Mouse (Mus musculus) Muller cell, postnatal 12 days (primary cell): ENCODE results near the gene Derl2.

ENCODE experiments used
- DNase-seq: peaks from one replicate; pipeline ENCODE4 v3.0.0-alpha.2; 2015; ENCODE audit errors: inconsistent ontology term

The Derl2 gene

GRCm38 (mm10) chr11:70982030-70982429 is 37.6 kb downstream of the Derl2 start:
- DNase-seq, result peak; percentile 18

- no peak for DNase-seq
Measured at GRCm38 (mm10) chr11:70980751-70981510, 38.7 kb downstream of the Derl2 start.

GRCm38 (mm10) chr11:70980232-70980631 is 39.4 kb downstream of the Derl2 start:
- no peak for DNase-seq

DNA sequence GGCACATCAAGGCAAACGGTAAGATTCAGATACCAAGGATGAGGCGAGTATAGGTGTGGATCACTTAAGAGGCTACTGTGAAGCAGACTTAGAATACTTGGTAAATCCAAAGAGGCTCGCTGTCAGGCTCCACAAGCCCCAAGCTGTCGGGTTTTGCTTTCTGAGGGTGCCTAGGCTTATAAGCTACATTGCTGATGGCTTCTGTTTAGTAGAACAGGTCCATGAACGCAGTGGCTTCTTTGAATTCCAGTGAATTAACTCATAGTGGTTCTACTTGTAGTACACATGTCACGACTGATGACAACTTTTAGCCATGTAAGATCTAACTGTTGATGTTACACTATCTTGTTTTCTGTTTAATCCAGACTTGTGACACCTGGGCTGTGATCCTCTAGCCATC is 42.3 kb downstream of the Derl2 start:
- no peak for DNase-seq

DNA sequence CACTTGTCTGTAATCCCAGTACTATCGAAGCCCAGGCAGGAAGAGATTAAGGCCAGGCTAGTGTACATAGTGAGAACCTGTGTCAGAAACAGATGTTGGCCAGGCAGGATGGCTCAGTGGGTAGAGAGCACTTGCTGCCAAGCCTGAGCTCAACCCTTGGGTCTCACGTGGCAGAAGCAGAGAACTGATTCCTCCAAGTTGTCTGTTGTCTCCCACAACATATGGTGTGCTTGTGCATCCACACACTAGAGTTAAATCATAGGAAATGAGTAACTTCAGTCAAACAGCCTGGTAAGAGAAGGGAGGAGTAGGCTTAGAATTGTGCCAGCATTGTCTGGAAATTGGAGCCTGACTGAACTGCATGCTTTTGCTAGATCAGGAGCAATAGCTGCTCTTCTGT is 44.4 kb downstream of the Derl2 start:
- no peak for DNase-seq

DNA sequence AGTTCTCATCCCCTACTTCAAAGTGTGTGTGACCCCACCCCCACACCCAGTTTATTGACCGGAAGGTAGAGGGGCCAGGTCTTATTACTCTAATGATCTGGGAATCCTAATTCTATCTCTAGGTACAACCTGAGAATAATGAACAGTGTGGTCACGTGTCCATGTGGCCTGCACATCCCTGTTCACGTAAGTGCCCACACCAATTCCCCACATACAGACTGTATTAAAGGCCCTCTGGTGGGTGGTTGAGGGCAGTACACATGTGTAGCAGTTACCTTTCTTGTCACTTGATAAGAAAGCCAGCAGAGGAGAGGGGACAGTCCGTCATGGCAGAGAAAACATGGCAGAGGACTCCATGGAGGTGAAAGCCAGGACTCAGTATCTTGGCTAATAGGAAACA is 45.7 kb downstream of the Derl2 start:
- peak; percentile 9 for DNase-seq

GRCm38 (mm10) chr11:70972586-70972985 is 47.1 kb downstream of the Derl2 start:
- DNase-seq, result no peak

DNA sequence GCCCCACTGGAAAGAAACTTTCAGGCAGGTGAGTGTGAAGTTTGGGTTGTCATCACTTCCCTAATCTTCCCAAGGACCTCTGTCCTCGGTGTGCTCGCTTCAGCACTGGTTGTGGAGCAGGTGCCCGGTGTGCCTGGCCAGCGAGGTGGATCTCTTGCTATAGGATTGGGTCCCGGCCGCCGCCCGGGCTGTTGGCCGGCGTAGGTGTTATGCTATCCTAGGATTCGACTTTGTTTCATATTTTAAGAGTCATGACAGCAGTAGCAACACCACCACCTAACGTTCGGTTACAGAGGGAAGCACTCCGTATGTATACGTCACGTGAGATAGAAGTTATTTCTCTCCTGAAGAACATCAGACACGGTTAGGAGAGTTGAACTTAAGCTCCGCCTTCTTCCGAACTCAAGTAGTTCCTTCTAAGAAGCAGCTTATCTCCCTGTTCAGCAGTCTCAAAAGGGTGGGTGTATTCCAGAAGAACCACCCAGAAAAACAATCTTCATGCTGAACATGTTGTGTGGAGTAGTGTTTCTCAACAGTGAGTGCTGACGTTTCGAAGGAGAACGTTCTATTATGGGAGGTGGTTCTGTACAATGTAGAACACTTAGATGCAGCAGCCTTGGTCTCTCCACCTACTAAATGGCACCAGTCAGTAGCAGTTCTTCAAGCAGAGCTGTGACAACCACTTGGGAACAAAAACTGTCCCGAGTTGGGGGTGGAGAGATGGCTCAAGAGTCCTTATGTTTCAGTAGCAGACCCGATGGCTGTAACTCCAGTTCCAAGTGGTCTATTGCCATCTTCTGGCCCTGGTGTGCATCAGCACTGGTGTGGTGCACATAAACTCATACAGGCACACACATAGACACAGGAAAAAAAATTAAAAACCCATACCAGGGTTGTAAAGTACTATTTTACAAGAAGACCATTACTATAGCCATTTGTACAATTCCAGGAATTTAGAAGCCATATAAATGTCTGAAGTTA is 48.8 kb downstream of the Derl2 start:
- DNase-seq, result no peak

DNA sequence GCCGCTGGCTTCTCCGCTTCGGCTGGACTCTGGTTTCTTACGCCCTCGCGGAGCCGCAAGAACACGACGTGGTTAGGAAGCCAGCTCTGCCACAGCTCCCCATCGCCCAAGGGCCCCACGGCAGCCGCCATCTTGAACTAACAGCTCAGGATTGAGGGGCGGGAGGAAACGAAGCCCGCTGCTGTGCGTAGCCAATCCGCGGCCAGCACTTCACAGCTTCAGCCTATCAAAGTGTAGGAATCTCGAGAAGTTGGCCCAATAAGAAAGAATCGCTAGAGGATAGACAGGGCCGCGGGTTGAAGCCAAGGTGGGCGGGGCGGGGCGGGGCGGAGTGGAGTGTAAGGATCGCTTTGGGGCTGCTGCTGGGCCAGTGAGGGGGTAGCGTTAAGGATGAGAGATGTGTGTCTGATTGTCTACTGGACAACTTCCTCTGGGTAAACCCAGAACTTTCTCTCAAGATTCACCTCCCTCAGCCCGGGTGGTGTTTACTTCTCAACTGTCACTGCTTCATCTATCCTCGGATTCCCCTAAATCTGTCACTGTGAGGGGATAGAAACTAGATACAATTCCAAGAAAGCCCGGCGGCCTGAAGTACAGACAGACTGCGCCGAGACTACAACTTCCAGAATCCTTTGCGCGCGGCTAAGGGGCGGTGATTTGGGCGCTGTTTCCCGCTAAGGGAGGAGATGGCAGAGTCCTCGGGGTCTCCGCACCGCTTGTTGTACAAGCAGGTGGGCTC is 49.7 kb downstream of the Derl2 start, which contains the start of the genes Nup88 and Rpain:
Gene Nup88, minus strand, starts transcription at position 153 of the 739 bp plus-strand sequence.
Gene Rpain, plus strand, starts transcription at position 393 of the 739 bp plus-strand sequence.
- peak; percentile 99 for DNase-seq

GRCm38 (mm10) chr11:70969271-70969794 is 50.3 kb downstream of the Derl2 start:
- no peak for DNase-seq

GRCm38 (mm10) chr11:70964222-70964907 is 55.3 kb downstream of the Derl2 start:
- DNase-seq, result no peak

DNA sequence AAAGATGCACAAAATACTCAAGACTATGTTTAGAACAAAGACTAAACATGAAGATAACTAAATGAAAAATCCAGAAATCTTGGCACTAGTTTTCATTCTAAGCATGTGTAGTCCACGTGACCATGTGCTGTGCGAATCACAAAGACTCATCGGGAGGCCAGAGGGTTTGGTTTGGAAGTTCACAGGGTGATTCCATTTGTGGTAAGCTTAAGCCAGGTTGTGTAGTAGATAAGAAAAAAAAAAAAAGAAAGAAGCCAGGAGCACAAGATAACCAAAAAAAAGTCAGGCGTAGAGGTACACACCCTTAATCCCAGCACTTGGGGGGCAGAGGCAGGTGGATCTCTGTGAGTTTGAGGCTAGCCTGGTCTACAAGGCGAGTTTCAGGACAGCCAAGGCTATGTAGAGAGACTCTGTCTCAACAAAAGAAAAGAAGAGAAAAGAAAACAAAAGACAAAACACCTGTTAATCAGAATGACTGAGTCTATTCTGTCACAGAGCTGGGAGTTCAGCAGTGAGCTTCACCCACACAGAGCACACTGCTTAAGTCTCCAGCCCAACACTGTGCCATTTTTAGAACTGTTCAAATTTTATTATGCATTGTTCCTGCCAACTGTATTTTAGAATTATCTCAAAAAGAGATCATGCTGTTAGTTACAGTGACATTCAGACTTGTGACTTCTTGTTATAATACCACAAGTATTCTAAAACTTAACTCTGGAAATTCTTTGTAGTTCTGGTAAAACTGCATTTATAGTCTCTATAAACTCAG is 58.7 kb downstream of the Derl2 start:
- DNase-seq, result no peak
